Mouse (Mus musculus) lung, postnatal 0 days (tissue): Measurements from ENCODE around the gene Ablim1.

Experiments
- CTCF ChIP-seq: IDR thresholded peaks from 2 replicates; pipeline ENCODE4 v1.5.1; 2016; ENCODE audit warnings: antibody characterized with exemption, mild to moderate bottlenecking
- EP300 ChIP-seq: IDR thresholded peaks from 2 replicates; pipeline ENCODE4 v1.6.1; 2016; ENCODE audit warnings: antibody characterized with exemption, mild to moderate bottlenecking, control low read depth

DNA sequence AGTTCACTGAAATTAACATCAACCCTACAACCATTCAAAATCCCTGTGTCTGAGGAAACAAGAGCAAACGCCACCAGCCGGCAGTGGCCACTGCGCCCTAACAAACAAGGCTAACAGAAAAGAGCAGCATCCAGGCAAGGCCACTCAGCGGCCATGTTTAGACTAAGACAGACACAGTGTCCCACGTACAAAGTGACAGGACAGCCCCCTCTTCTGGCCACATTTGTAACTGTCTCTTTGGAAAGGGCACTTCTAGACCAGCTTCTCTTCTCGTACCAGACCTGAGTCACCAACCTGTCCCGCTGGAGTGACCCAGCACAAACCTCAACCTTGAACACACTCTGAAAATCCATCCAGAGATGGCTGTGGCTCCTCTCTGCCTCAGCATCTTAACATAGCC lies 178.5 kb downstream of the Ablim1 start:
- TF ChIP-seq EP300 (no peak), CTCF (peak; percentile 87)
